Mouse (Mus musculus) heart, postnatal 36 days (tissue): ENCODE results near the gene Cabp7. TPM values are rescaled to one million over a fixed set of nuclear protein-coding genes. Genes with fewer than 3 reads are reported as not detected.

Experiments used
- DNase-seq, 2 experiments: peaks; one replicate each; pipeline ENCODE4 v3.0.0; 2021 to 2022
- intact Hi-C: fragments of 180-260 bp; cut with DNase I; formaldehyde crosslinking; loops from one replicate; pipeline ENCODE4 v1.15.1; 2025
- total RNA-seq, 2 experiments: library from RNA; stranded (reverse); gene quantifications; 2 replicates each; pipeline ENCODE4 v1.2.3; 2021

Gene Cabp7
- total RNA-seq, 2 experiments from 2014 or later = not detected

GRCm38 (mm10) chr11:4752836-4753235, 6.3 kb upstream of the Cabp7 start:
- intact Hi-C loops = no loop called here

GRCm38 (mm10) chr11:4750263-4750662, 3.7 kb upstream of the Cabp7 start:
- peak; percentile 54 to 58 for DNase-seq
- intact Hi-C loops = no loop called here

More at GRCm38 (mm10) chr11:4752836-4753235, 6.3 kb upstream of the Cabp7 start:
- no peak for DNase-seq

DNA sequence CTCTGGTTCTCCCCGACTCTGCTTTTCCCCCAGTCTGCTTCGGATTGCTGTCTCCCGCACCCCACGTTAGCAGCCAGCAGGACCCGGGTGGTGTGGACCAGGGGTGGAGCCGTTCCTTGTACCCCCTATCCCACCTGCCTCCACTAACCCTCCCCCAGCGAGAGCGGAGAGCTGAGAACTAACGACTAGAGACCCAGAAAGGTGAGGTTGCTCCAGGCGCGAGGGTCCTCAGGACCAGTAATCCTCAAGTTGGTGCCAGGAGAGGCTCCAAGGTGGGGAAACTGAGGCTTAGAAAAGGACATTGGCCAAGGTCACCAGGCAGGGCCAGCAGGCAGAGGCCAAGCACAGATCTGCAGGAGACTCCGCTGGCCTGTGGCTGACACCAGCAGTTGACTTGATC, 707 bp upstream of the Cabp7 start:
- no peak for DNase-seq
- intact Hi-C loops = no loop called here

DNA sequence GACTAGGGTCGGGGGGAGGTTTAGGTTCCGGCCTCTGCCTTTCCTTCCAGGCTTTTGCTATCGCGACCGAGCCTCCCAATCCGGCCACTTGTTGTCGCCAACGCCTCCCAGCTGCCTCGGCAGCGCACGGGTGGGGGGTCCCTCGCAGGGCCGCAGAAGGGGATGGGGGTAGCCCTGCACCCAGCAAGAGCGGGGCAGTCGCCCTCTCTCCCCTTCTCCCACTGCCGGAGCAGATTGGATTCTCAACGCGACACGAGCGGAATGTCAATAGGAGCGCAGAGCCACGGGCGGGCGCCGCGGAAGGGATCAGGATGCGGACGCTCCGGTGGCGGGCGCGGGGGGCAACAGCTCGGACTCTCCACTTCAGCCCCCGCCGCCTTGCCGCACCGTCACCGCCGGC, 609 bp downstream of the Cabp7 start:
- intact Hi-C loops = no loop called here
- DNase-seq = no peak

GRCm38 (mm10) chr11:4744691-4745090, 1.9 kb downstream of the Cabp7 start:
- intact Hi-C loops = no loop called here
- no peak for DNase-seq

GRCm38 (mm10) chr11:4740785-4741184, 5.8 kb downstream of the Cabp7 start:
- intact Hi-C loops = no loop called here

DNA sequence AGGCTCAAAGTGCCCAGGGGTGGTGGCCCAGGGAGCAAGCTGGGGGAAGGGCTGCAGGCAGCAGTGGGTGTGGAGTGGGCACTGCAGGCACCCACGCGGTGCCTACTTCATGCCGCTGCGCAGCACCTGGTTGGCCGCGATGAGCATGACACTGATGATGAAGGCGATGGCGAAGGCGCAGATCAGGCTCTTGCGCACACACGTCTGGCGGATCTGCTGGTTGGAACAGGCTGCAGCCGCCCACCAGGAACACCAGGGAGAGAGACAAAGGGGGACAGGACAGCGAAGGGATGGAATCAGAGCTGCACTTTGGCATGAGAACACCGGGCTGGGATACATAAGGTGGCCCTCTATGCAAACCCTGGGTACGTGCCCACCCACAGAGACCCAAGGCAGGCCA, 7.9 kb downstream of the Cabp7 start:
- no peak for DNase-seq
- intact Hi-C loops = no loop called here

More at GRCm38 (mm10) chr11:4740785-4741184, 5.8 kb downstream of the Cabp7 start:
- DNase-seq = no peak

GRCm38 (mm10) chr11:4737682-4738081, 8.9 kb downstream of the Cabp7 start:
- no peak for DNase-seq

DNA sequence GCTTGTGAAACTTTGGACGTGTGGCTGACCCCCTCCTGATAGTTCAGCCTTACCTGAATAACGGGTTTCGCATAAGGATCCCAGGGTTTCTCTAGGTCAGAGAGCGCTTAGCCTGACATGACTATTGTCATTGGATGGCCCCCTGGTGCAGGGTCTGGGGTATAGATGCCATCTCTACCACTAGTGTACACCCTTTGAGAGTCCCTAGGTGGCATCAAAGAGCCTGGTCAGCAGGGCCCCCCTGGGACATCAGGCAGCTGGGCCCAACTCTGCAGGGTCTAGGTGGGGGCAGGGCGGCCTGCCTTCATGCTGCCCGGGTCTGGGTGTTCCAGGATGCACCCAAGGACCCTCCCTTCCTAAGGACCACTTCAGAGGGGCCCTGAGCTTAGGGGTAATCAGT, 10.2 kb downstream of the Cabp7 start:
- intact Hi-C loops = no loop called here
- DNase-seq = no peak

More at GRCm38 (mm10) chr11:4737682-4738081, 8.9 kb downstream of the Cabp7 start:
- intact Hi-C loops = no loop called here

GRCm38 (mm10) chr11:4734179-4734578, 12.4 kb downstream of the Cabp7 start:
- DNase-seq = no peak
- intact Hi-C loops = no loop called here

GRCm38 (mm10) chr11:4731781-4732180, 14.8 kb downstream of the Cabp7 start:
- intact Hi-C loops = no loop called here
- DNase-seq = no peak

DNA sequence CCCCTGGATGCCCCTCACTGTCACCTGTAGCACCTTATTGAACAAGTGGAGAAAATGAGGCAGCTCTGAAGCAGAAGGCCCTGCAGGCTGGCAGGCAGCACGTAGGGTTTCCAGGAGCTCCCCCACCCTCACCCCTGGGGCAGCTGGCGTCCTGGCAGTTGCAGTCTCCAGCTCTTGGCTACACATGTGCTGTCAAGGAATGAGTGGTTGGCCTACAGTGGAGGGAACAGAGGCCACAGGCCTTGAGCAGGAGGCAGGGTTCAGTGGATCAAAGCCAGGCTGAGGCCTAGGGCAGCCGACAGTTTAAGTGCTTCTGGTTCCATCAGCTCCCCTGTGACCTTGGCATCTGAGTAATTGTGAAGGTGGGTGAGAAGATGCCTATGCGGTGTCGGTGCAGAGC, 15.7 kb downstream of the Cabp7 start:
- intact Hi-C loops = no loop called here
- no peak for DNase-seq

- no peak for DNase-seq
- intact Hi-C loops = no loop called here
Measured at GRCm38 (mm10) chr11:4730096-4730495, 16.5 kb downstream of the Cabp7 start.

- intact Hi-C loops = no loop called here
- DNase-seq = peak in 1 of 2 experiments; percentile 15
Measured at GRCm38 (mm10) chr11:4729603-4730002, 17.0 kb downstream of the Cabp7 start.

DNA sequence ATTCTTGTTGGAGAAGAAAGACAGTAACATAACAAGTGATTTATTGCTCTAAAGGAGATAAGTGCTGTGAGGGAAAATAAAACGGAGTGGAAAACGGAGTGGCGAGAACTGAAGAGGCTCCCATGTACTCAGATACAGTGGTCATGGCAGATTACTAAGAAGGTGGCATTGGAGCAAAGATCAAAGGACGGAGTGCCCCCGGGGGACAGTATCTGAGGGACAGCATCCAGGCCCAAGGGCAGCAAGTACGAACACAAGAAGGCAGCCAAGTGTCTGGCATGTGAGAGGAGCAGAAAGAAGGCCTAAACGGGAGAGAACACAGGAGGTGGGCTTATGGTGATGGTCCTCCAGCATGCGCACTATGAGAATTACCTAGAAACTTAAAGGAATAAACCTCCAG, 24.9 kb downstream of the Cabp7 start:
- intact Hi-C loops = no loop called here

GRCm38 (mm10) chr11:4720900-4721580, 25.5 kb downstream of the Cabp7 start:
- DNase-seq = no peak
- intact Hi-C loops = no loop called here

More for the DNA sequence above, 24.9 kb downstream of the Cabp7 start:
- DNase-seq = no peak

GRCm38 (mm10) chr11:4720393-4720792, 26.2 kb downstream of the Cabp7 start:
- no peak for DNase-seq
- intact Hi-C loops = no loop called here

DNA sequence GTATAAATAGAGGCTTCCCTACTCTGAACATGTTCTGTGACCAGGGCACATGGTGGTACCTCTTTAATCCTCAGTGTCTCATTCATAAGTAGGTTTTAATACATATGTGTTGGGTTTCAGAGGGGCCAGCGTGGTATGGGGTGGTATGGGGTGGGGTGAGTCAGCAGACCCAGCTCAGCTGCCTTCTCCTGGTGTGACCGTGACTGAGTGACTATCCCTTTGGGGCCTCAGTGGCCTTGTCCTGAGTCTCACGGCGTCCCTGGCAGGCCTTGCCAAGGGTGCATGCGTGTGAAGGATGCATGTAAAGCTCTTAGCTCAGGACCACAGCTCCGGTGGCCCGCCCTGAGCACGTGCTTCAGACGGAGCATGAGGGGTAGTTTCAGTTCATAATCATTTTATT, 26.6 kb downstream of the Cabp7 start:
- no peak for DNase-seq
- intact Hi-C loops = no loop called here

GRCm38 (mm10) chr11:4718548-4718947, 28.0 kb downstream of the Cabp7 start:
- intact Hi-C loops = no loop called here
- no peak for DNase-seq

- no peak for DNase-seq
- intact Hi-C loops = no loop called here
Measured at GRCm38 (mm10) chr11:4716530-4717236, 29.9 kb downstream of the Cabp7 start.

- DNase-seq = no peak
- intact Hi-C loops = no loop called here
Measured at GRCm38 (mm10) chr11:4715596-4715995, 31.0 kb downstream of the Cabp7 start.

GRCm38 (mm10) chr11:4714727-4715126, 31.9 kb downstream of the Cabp7 start:
- no peak for DNase-seq
- intact Hi-C loops = no loop called here
